Mouse (Mus musculus) splenic B cell, adult 2 months (primary cell): ENCODE results near the gene Ecm2.

Source experiments
- DNase-seq: peaks from one replicate; pipeline ENCODE4 v3.0.0-alpha.2; 2011; ENCODE audit warnings: low read depth, low spot score
- H3K27me3 ChIP-seq: 2 replicates; pipeline ENCODE4 v1.6.1; 2012; ENCODE audit warnings: mild to moderate bottlenecking, low read length, moderate library complexity, mixed read lengths; ENCODE audit not compliant: control insufficient read depth, poor library complexity, insufficient read depth, severe bottlenecking
- H3K36me3 ChIP-seq: 2 replicates; pipeline ENCODE4 v1.6.1; 2012; ENCODE audit warnings: mild to moderate bottlenecking, low read length, moderate library complexity, mixed read lengths; ENCODE audit not compliant: control insufficient read depth, poor library complexity, insufficient read depth, severe bottlenecking

Gene Ecm2

GRCm38 (mm10) chr13:49504510-49504909 is at the start of gene Ecm2:
Gene Ecm2, plus strand, starts transcription at chr13:49504810.
- H3K36me3 ChIP-seq, result no peaks in the 10 kb centered on the region
- no peaks in the 10 kb centered on the region for H3K27me3 ChIP-seq
- DNase-seq, result no peak

- no peaks in the 10 kb centered on the region for H3K27me3 ChIP-seq
- no peak for DNase-seq
Measured at GRCm38 (mm10) chr13:49460276-49460675, 44.3 kb upstream of the Ecm2 start.

GRCm38 (mm10) chr13:49460692-49461414 is 43.8 kb upstream of the Ecm2 start:
- peaks cover 3% of the 10 kb centered on the region for H3K36me3 ChIP-seq
- DNase-seq, result no peak

More at GRCm38 (mm10) chr13:49460276-49460675, 44.3 kb upstream of the Ecm2 start:
- peaks cover 3% of the 10 kb centered on the region for H3K36me3 ChIP-seq

GRCm38 (mm10) chr13:49461458-49462132 is 43.0 kb upstream of the Ecm2 start:
- no peak for DNase-seq
- Histone ChIP-seq H3K27me3 (no peaks in the 10 kb centered on the region), H3K36me3 (peaks cover 3% of the 10 kb centered on the region)

More at GRCm38 (mm10) chr13:49460692-49461414, 43.8 kb upstream of the Ecm2 start:
- H3K27me3 ChIP-seq, result no peaks in the 10 kb centered on the region

GRCm38 (mm10) chr13:49462921-49463320 is 41.7 kb upstream of the Ecm2 start:
- Histone ChIP-seq H3K27me3 (no peaks in the 10 kb centered on the region), H3K36me3 (peaks cover 3% of the 10 kb centered on the region)
- DNase-seq, result no peak

- DNase-seq, result no peak
- H3K27me3 ChIP-seq, result no peaks in the 10 kb centered on the region
- H3K36me3 ChIP-seq, result peaks cover 3% of the 10 kb centered on the region
Measured at GRCm38 (mm10) chr13:49465875-49466274, 38.7 kb upstream of the Ecm2 start.

GRCm38 (mm10) chr13:49466393-49467075 is 38.1 kb upstream of the Ecm2 start:
- H3K36me3 ChIP-seq, result peaks cover 3% of the 10 kb centered on the region
- DNase-seq, result no peak
- no peaks in the 10 kb centered on the region for H3K27me3 ChIP-seq

- DNase-seq, result no peak
- Histone ChIP-seq H3K36me3 (no peaks in the 10 kb centered on the region), H3K27me3 (no peaks in the 10 kb centered on the region)
Measured at GRCm38 (mm10) chr13:49467585-49467984, 37.0 kb upstream of the Ecm2 start.

GRCm38 (mm10) chr13:49469002-49469401 is 35.6 kb upstream of the Ecm2 start:
- no peaks in the 10 kb centered on the region for H3K36me3 ChIP-seq
- no peak for DNase-seq
- no peaks in the 10 kb centered on the region for H3K27me3 ChIP-seq

GRCm38 (mm10) chr13:49470319-49470718 is 34.3 kb upstream of the Ecm2 start:
- no peaks in the 10 kb centered on the region for H3K36me3 ChIP-seq
- DNase-seq, result no peak
- H3K27me3 ChIP-seq, result no peaks in the 10 kb centered on the region

- Histone ChIP-seq H3K36me3 (no peaks in the 10 kb centered on the region), H3K27me3 (no peaks in the 10 kb centered on the region)
- no peak for DNase-seq
Measured at GRCm38 (mm10) chr13:49470806-49471205, 33.8 kb upstream of the Ecm2 start.

GRCm38 (mm10) chr13:49471981-49472675 is 32.5 kb upstream of the Ecm2 start:
- Histone ChIP-seq H3K27me3 (no peaks in the 10 kb centered on the region), H3K36me3 (no peaks in the 10 kb centered on the region)
- no peak for DNase-seq

GRCm38 (mm10) chr13:49472676-49473005 is 32.0 kb upstream of the Ecm2 start:
- no peaks in the 10 kb centered on the region for H3K36me3 ChIP-seq
- H3K27me3 ChIP-seq, result no peaks in the 10 kb centered on the region
- no peak for DNase-seq

- Histone ChIP-seq H3K27me3 (no peaks in the 10 kb centered on the region), H3K36me3 (no peaks in the 10 kb centered on the region)
- no peak for DNase-seq
Measured at GRCm38 (mm10) chr13:49477887-49478286, 26.7 kb upstream of the Ecm2 start.
